Mouse (Mus musculus): Measurements from ENCODE around the gene Rtn4. TPM values are rescaled to one million over a fixed set of nuclear protein-coding genes. Genes with fewer than 3 reads are reported as not detected.

The Rtn4 gene
- total and polyA plus RNA-seq, 3 experiments = 95.8 to 224 (median 168) TPM

DNA sequence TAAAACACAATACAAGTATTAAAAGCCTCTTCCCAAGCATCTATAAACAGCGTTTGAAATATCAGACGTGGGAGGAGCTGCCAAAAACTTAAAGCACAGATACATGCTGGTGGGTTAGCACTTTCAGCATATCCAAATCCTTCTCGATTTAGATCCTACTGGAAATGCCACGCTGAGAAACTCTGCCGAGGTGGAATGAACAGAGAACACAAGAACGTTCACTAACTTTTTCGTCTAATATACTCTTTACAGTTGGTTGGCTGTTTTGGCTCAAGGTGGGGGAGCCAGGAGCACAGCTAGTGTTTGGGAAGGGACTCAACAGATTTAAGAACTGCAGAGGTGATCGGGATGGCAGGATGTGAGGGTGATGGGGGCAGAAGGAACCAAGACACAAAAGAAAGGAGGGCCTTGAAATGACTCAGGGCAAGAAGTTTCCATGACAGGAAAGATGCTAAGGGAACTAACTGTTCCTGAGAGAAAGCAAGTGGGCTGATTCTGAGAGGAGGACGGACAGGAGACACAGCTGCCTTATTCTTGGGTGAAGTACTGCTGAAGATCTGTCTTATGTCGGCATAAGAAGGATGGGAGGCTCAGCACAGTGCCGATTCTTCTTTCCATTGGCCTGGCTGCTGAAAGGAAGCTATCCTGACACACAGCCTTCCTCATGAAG lies 73.7 kb downstream of the Rtn4 start:
- Histone ChIP-seq H3K9me3 (replicated peaks; ENCODE audit: low read length) (no peaks in the 10 kb centered on the region), H3K27me3 (replicated peaks) (no peaks in the 10 kb centered on the region), H3K4me2 (ENCODE audit: insufficient read depth, low read depth, poor library complexity, severe bottlenecking) (no peak overlapping the region), H3K4me1 (ENCODE audit: control insufficient read depth in 1 of 2, insufficient read depth in 2 of 2) (peaks cover 5 to 18% of the 10 kb centered on the region in 2 experiments; a peak in 3 of 4 replicates), H3K27ac (ENCODE audit: insufficient read depth, low read depth) (no peak overlapping the region), H3K36me3 (replicated peaks in 1 of 2; ENCODE audit: control insufficient read depth in 1 of 2, insufficient read depth in 1 of 2, low read length in 1 of 2) (peaks cover 0 to 4% of the 10 kb centered on the region in 2 experiments), H3K9ac (ENCODE audit: insufficient read depth, low read depth) (no peak overlapping the region), H3K4me3 (replicated peaks in 1 of 3; ENCODE audit: low read depth in 2 of 3, low read length in 2 of 3, poor library complexity in 1 of 3) (no peak overlapping the region), H3K79me2 (replicated peaks; ENCODE audit: control insufficient read depth, extremely low read depth, insufficient read depth, poor library complexity, severe bottlenecking) (no peaks in the 10 kb centered on the region)
- no peak for DNase-seq (ENCODE audit: extremely low read depth)
- dilution Hi-C loops (cut with MboI; ENCODE audit: extremely low pct_ligation_motif_present, extremely low pct_unique_long_range_greater_than_20kb, low sequenced_read_pairs) = no loop called here
- in situ Hi-C loops (cut with MboI; ENCODE audit: low pct_ligation_motif_present, low pct_unique_long_range_greater_than_20kb, low sequenced_read_pairs) = no loop called here
- no peak for TF ChIP-seq USF2 (conservative IDR thresholded peaks at IDR 0.05; ENCODE audit: low read depth, low read length)
- TF ChIP-seq SIN3A (IDR thresholded peaks at IDR 0.05; ENCODE audit: low read length) = 0 out of 2 replicates have a peak, but pooled peaks have one; percentile 25

- in situ Hi-C loops (cut with MboI; ENCODE audit: low pct_ligation_motif_present, low pct_unique_long_range_greater_than_20kb, low sequenced_read_pairs) (no loop called here), dilution Hi-C loops (cut with MboI; ENCODE audit: extremely low pct_ligation_motif_present, extremely low pct_unique_long_range_greater_than_20kb, low sequenced_read_pairs) (no loop called here)
- TF ChIP-seq POLR2A (IDR thresholded peaks at IDR 0.05; ENCODE audit: low read depth, low read length) (no peak), ELF1 (IDR thresholded peaks at IDR 0.05; ENCODE audit: low read depth, low read length) (no peak), RAD21 (IDR thresholded peaks at IDR 0.05; ENCODE audit: low read depth, low read length) (no peak), SMC3 (IDR thresholded peaks at IDR 0.05; ENCODE audit: low read depth, low read length) (no peak), RCOR1 (conservative IDR thresholded peaks at IDR 0.05; ENCODE audit: low read depth, low read length) (no peak), MXI1 (IDR thresholded peaks at IDR 0.05; ENCODE audit: low read depth, low read length) (no peak), MAZ (IDR thresholded peaks at IDR 0.05; ENCODE audit: low read depth, low read length) (no peak), ETS1 (conservative IDR thresholded peaks at IDR 0.05; ENCODE audit: low read depth, low read length) (no peak), IRF4 (IDR thresholded peaks at IDR 0.05; ENCODE audit: low read depth, low read length) (no peak), MYC (IDR thresholded peaks at IDR 0.05; ENCODE audit: low read depth, low read length) (no peak), TCF12 (IDR thresholded peaks at IDR 0.05; ENCODE audit: low read depth, low read length) (no peak), USF2 (conservative IDR thresholded peaks at IDR 0.05; ENCODE audit: low read depth, low read length) (no peak), TBP (conservative IDR thresholded peaks at IDR 0.05; ENCODE audit: low read depth, low read length) (no peak), ZC3H11A (IDR thresholded peaks at IDR 0.05; ENCODE audit: low read depth, low read length) (no peak), CHD1 (IDR thresholded peaks at IDR 0.05; ENCODE audit: low read depth, low read length) (no peak), CHD2 (IDR thresholded peaks at IDR 0.05; ENCODE audit: low read length) (no peak), SIN3A (IDR thresholded peaks at IDR 0.05; ENCODE audit: low read length) (no peak), HCFC1 (IDR thresholded peaks at IDR 0.05; ENCODE audit: low read depth, low read length) (no peak)
- H3K4me1 ChIP-seq (ENCODE audit: control insufficient read depth in 1 of 2, insufficient read depth in 2 of 2) = peaks cover 4 to 18% of the 10 kb centered on the region in 2 experiments
- H3K9ac ChIP-seq (ENCODE audit: insufficient read depth, low read depth) = no peak overlapping the region
- no peak overlapping the region for H3K27ac ChIP-seq (ENCODE audit: insufficient read depth, low read depth)
- no peak overlapping the region for H3K4me3 ChIP-seq (replicated peaks in 1 of 3; ENCODE audit: low read depth in 2 of 3, low read length in 2 of 3, poor library complexity in 1 of 3)
- H3K27me3 ChIP-seq (replicated peaks) = no peaks in the 10 kb centered on the region
- no peak for DNase-seq (ENCODE audit: extremely low read depth)
- no peak overlapping the region for H3K4me2 ChIP-seq (ENCODE audit: insufficient read depth, low read depth, poor library complexity, severe bottlenecking)
- peaks cover 0 to 2% of the 10 kb centered on the region in 2 experiments for H3K36me3 ChIP-seq (replicated peaks in 1 of 2; ENCODE audit: control insufficient read depth in 1 of 2, insufficient read depth in 1 of 2, low read length in 1 of 2)
- no peaks in the 10 kb centered on the region for H3K79me2 ChIP-seq (replicated peaks; ENCODE audit: control insufficient read depth, extremely low read depth, insufficient read depth, poor library complexity, severe bottlenecking)
- H3K9me3 ChIP-seq (replicated peaks; ENCODE audit: low read length) = no peaks in the 10 kb centered on the region
Observed at GRCm38 (mm10) chr11:29768523-29768922, 75.8 kb downstream of the Rtn4 start.
